Mouse (Mus musculus) kidney, postnatal 10 days (tissue): ENCODE measurements around the gene Gm8020.
"Not testable (repeated sequence)": the region's sequence is repeated elsewhere in the genome, so short reads cannot be mapped to it uniquely, and the experiment has no call there.

ENCODE experiments used
- DNase-seq: peaks from one replicate; pipeline ENCODE4 v3.0.0; 2021; ENCODE audit warnings: mixed read lengths

The Gm8020 gene

GRCm38 (mm10) chr14:42502249-42502648 is at the start of gene Gm8020:
TSS of gene Gm8020 (minus strand) at chr14:42502349.
- not testable (repeated sequence) for DNase-seq

GRCm38 (mm10) chr14:42543170-42543701 is 41.1 kb upstream of the Gm8020 start:
- peak; percentile 28 for DNase-seq

GRCm38 (mm10) chr14:42542316-42543169 is 40.4 kb upstream of the Gm8020 start:
- DNase-seq: not testable (repeated sequence)

- not testable (repeated sequence) for DNase-seq
Observed at GRCm38 (mm10) chr14:42524182-42524581, 22.0 kb upstream of the Gm8020 start, which contains the start of gene Gm8024. TSS of gene Gm8024 (minus strand) at chr14:42524282.

- DNase-seq: not testable (repeated sequence)
Observed at GRCm38 (mm10) chr14:42463581-42463980, 38.6 kb downstream of the Gm8020 start, which contains the start of gene Gm8011. TSS of gene Gm8011 (plus strand) at chr14:42463881.
